Mouse (Mus musculus): Measurements from ENCODE around the gene Marc2. TPM values are rescaled to one million over a fixed set of nuclear protein-coding genes. Genes with fewer than 3 reads are reported as not detected.

Marc2 gene
- polyA plus RNA-seq, 1 experiment from 2014 or later: 105 TPM

DNA sequence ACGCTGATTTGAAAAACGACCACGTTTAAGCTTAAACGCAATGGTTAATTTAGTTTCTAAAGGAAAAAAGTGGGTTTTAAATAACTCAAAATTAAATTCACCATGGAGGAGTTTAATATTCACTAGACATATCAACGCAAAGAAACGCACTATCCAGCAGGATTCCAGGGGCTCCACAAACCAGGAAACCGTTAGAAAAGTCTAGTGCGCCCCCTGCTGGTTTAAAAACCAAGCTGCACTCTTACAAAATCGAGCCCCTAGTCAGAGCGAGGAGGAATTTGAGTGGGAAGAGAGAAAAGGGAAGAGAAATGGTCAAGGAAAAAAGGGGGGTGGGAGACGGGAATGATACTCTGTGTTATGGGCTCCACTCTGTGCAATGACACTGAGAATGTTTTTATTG is 21.2 kb downstream of the Marc2 start:
- Histone ChIP-seq H3K9me3 (replicated peaks) (no peaks in the 10 kb centered on the region), H3K27ac (no peak overlapping the region), H3K27me3 (no peaks in the 10 kb centered on the region), H3K36me3 (peaks cover 7% of the 10 kb centered on the region), H3K4me2 (replicated peaks) (peak overlapping the region; percentile 26; the same call in 1 of the 2 replicates), H3K4me1 (peaks cover 9% of the 10 kb centered on the region), H3K4me3 (no peak overlapping the region), H3K9ac (no peak overlapping the region)
- no peak for ATAC-seq (ENCODE audit: low FRiP score)
- WGBS: 20% methylated on average over 11 of the region's 11 CpGs

DNA sequence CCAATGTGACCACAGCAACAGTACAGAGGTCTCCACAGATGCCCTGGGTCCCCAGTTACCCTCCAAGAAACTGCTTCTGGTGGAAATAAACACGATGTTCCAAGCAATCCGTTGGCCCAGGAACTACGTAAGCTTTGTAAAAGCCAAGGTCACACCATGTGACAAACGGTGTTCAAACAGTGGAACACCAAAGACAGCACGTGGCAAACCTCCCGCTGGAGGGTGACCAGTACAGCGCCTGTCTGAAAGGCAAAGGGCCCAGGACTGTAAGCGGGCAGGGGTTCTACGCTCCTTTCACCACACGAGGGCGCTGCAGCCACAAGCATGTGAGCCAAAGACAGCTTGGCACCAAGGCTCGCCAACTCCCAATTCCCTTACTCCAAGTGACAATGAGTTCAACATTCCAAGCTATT is 21.8 kb downstream of the Marc2 start:
- peaks cover 9% of the 10 kb centered on the region for H3K4me1 ChIP-seq
- no peaks in the 10 kb centered on the region for H3K9me3 ChIP-seq (replicated peaks)
- 5% methylated on average over 12 of the region's 12 CpGs for WGBS
- no peak overlapping the region for H3K27ac ChIP-seq
- H3K4me2 ChIP-seq (replicated peaks): peak overlapping the region; percentile 26
- no peak overlapping the region for H3K4me3 ChIP-seq
- H3K9ac ChIP-seq: no peak overlapping the region
- H3K27me3 ChIP-seq: no peaks in the 10 kb centered on the region
- peaks cover 9% of the 10 kb centered on the region; the same call in 1 of the 2 replicates for H3K36me3 ChIP-seq
- ATAC-seq (ENCODE audit: low FRiP score): peak; percentile 85

DNA sequence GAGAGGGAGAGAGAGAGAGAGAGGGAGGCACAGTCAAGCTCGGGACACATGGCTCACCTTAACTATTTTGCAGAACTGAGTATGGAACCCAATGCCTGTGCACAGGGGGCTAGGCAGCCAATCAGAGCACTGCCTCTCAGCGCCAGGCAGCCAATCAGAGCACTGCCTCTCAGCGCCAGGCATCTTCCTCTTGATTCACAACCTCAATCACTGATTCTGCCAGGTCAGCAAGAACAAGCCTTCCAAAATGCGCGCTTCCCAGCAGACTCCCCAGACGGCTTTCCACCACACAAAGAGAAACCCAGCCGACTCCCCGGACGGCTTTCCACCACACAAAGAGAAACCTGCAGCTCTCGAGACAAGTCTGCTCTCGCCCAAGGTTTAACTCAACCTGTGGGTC is 23.6 kb downstream of the Marc2 start:
- H3K27ac ChIP-seq: no peak overlapping the region
- H3K36me3 ChIP-seq: peaks cover 13% of the 10 kb centered on the region; the same call in 1 of the 2 replicates
- WGBS: 9% methylated on average over 11 of the region's 11 CpGs
- no peak for ATAC-seq (ENCODE audit: low FRiP score)
- H3K4me2 ChIP-seq (replicated peaks): peak overlapping the region; percentile 41
- no peaks in the 10 kb centered on the region for H3K9me3 ChIP-seq (replicated peaks)
- no peaks in the 10 kb centered on the region for H3K27me3 ChIP-seq
- H3K9ac ChIP-seq: no peak overlapping the region
- H3K4me3 ChIP-seq: no peak overlapping the region
- H3K4me1 ChIP-seq: peaks cover 9% of the 10 kb centered on the region

DNA sequence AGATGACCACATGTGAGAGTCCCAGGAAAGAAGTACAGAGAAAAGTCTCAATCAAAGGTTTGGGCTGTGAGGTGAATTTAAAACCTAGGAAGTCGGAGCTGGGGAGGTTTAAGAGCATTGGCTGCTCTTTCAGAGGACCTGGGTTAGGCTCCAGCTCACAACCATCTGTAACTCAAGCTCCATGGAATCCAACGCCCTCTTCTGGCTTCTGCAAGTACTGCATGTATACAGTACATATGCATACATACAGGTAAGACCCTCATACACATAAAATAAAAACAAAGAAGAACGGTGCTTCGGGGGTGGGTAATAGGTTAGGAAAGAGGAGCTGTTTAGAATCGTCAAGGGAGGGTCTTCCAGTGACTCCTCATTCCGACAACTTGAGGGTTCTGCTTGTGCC is 28.5 kb downstream of the Marc2 start:
- 90% methylated on average over 6 of the region's 6 CpGs for WGBS
- Histone ChIP-seq H3K27me3 (no peaks in the 10 kb centered on the region; the same call in 1 of the 2 replicates), H3K9me3 (replicated peaks) (no peaks in the 10 kb centered on the region), H3K9ac (no peak overlapping the region), H3K4me3 (no peak overlapping the region), H3K4me1 (no peaks in the 10 kb centered on the region), H3K36me3 (peaks cover 17% of the 10 kb centered on the region; the same call in 1 of the 2 replicates), H3K4me2 (replicated peaks) (no peak overlapping the region), H3K27ac (no peak overlapping the region)
- ATAC-seq (ENCODE audit: low FRiP score): no peak

DNA sequence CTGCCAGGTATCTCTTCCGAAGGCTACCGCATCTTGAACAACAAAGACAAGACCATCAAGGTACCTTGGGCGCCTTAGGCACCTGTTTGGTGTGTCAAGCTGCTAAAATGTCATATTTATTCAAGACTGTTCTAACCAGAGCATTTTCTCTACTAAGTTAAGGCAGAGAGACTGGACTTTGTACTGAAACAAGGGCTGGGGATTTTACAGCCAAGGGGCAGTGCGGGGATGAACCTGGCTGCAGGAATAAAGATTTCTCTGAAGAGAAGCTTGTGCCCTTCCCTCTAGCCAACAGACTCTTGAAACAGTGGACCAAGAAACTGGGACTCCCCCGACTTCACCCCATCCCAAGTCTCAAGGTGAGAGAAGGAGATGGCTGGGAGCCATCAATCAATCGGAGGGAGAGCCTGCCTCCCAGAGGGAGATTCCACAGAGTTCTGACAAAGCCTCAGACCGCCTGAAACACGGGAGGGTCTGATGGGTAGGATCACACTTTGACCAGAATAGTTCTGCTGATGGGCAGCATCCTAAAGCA is 34.5 kb downstream of the Marc2 start:
- Histone ChIP-seq H3K27ac (no peak overlapping the region), H3K9ac (no peak overlapping the region), H3K4me1 (peaks cover 13% of the 10 kb centered on the region), H3K4me2 (replicated peaks) (no peak overlapping the region), H3K27me3 (peaks cover 30% of the 10 kb centered on the region), H3K36me3 (no peaks in the 10 kb centered on the region), H3K9me3 (replicated peaks) (no peaks in the 10 kb centered on the region), H3K4me3 (no peak overlapping the region)
- 70% methylated on average over 8 of the region's 8 CpGs for WGBS
- no peak for ATAC-seq (ENCODE audit: low FRiP score)

DNA sequence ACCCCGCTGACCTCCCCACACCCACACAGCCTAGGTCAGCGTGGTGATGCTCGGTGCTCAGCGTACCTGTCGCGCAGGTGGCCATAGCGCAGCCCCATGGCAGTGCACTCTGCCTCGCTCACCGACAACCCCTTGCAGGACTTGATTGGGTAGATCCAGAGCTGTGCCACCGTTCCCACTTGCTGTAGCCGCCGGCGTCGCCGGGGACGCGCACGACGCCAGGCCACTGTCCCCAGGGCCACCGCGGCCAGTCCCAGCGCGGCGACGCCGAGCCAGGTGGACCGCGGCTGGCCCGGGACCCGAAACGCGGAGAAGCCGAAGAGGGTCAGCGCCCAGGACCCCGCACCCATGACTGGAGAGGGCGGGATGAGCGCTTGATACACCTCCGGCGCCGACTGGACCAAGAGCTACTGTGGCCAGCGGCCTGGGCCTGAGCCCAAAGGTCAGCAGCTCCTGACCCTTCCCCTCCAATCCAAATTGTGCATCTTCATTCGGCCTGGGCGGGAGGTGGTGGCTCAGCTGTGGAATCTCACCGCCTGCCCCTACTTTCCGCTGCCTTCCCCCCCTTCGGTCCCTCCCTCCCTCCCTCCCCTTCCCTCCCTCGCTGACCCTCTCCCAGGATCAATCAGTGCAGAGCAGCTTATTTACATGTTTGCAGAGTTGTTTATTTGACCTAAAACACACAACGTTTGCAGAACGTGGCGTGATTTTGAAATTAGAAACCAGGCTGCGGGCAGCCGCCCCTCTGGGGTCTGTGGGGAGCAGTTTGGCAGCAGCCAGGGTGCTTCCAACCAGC is 35.3 kb downstream of the Marc2 start, which contains the start of gene Marc1:
TSS of gene Marc1 (minus strand) at position 534 of the 796 bp plus-strand sequence.
- Histone ChIP-seq H3K9me3 (replicated peaks) (no peaks in the 10 kb centered on the region), H3K9ac (peak within 1 kb of the TSS; percentile 47), H3K4me2 (replicated peaks) (peak within 1 kb of the TSS; percentile 60), H3K27ac (no peak within 1 kb of the TSS), H3K27me3 (peaks cover 30% of the 10 kb centered on the region), H3K36me3 (no peaks in the 10 kb centered on the region), H3K4me1 (peaks cover 13% of the 10 kb centered on the region), H3K4me3 (peak within 1 kb of the TSS; percentile 29)
- 9% methylated on average over 52 of the region's 52 CpGs for WGBS
- ATAC-seq (ENCODE audit: low FRiP score): peak; percentile 52; the same call in 1 of the 2 replicates

DNA sequence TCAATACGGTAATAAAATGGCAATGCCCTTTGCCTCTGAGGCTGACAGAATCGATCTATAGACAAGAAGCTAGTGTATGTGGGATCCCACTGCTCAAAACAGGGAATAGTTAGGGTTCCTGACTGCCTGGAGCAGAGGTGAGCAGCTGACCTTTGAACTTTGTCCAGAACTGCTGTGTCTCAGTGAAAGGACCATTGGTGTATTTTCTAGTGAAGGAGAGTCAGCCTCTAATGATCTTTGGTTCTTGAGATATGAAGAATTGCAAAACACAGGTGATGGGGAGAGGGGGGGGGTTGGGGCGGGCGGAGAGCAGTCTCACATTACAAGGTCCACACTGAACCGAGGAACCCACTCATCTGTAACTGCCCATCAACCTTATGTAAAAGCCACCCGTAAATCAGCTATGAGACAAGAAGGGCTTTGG is 36.7 kb downstream of the Marc2 start:
- Histone ChIP-seq H3K27me3 (peaks cover 30% of the 10 kb centered on the region), H3K36me3 (no peaks in the 10 kb centered on the region), H3K4me3 (no peak overlapping the region), H3K9me3 (replicated peaks) (no peaks in the 10 kb centered on the region), H3K9ac (no peak overlapping the region), H3K27ac (no peak overlapping the region), H3K4me1 (peaks cover 13% of the 10 kb centered on the region), H3K4me2 (replicated peaks) (no peak overlapping the region)
- ATAC-seq (ENCODE audit: low FRiP score): no peak
- WGBS: 62% methylated on average over 6 of the region's 6 CpGs

DNA sequence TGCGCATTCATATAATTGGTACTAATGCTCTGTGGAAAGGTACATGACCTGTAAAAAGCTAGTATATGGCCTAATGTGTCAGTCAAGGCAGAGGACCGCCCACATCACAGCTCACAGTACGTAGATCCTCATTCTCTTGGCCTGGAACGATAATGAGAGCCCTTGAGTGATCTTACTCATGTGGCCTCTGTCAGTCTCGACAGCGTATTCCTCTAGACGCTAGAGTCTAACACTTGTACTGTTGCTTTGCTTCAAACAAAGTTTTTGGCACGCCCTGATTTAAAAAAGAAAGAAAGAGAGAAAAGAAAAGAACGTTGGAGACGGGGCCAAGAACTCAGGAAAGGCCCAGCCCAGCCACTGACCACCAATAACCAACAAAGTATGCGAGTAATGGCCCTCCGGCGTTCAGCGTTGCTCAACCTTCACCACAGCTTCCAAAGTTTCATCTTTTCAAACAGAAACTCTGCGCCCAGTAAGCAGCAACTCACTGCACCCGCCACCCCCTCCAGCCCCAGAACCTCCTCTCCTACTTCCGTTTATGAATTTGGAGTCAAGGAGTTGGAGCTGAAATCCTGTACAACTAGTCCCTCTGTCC is 37.7 kb downstream of the Marc2 start:
- Histone ChIP-seq H3K4me3 (no peak overlapping the region), H3K36me3 (no peaks in the 10 kb centered on the region), H3K4me1 (peaks cover 13% of the 10 kb centered on the region), H3K9me3 (replicated peaks) (no peaks in the 10 kb centered on the region), H3K27ac (no peak overlapping the region), H3K4me2 (replicated peaks) (no peak overlapping the region), H3K27me3 (peaks cover 30% of the 10 kb centered on the region), H3K9ac (no peak overlapping the region)
- WGBS: 91% methylated on average over 17 of the region's 17 CpGs
- no peak for ATAC-seq (ENCODE audit: low FRiP score)

DNA sequence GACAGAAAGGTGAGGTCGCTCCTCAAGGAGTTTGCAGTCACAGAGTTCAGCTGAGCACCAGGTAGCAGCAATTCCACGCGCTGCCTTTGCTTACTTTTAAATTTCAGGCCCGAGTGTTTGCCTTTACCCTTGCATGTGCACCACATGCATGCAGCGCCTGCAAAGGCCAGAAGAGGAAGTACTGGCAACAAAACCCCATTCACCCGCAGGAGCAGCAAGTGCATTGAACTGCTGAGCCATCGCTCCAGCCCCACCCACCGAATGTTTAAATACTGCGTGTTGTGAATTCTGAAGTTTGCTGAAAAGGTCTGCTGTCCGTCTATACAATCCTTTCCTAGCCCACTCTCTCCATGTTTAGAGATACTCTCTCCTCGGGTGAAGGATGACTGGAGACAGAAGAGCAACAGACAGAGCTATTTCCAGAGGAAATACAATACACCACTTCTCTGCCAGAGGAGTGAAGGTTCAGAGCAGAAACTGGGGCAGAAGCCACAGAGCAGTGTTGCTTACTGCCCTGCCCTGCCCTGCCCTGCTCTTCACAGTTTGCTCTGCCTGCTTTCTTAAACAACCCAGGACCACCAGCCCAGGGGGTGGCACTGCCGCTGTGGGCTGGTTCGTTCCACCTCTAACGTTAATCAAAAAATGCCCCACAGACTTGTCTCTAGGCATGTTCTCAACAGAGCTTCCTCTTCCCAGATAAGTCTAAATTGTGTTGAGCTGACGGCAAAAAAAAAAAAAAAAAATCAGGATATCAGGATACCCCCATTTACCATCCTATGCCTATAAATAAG is 38.4 kb downstream of the Marc2 start:
- H3K27ac ChIP-seq: no peak overlapping the region
- no peak overlapping the region for H3K4me2 ChIP-seq (replicated peaks)
- H3K4me1 ChIP-seq: peaks cover 13% of the 10 kb centered on the region
- H3K9ac ChIP-seq: no peak overlapping the region
- H3K27me3 ChIP-seq: peaks cover 30% of the 10 kb centered on the region
- no peaks in the 10 kb centered on the region for H3K36me3 ChIP-seq
- 61% methylated on average over 15 of the region's 15 CpGs for WGBS
- no peak for ATAC-seq (ENCODE audit: low FRiP score)
- H3K9me3 ChIP-seq (replicated peaks): no peaks in the 10 kb centered on the region
- H3K4me3 ChIP-seq: no peak overlapping the region

DNA sequence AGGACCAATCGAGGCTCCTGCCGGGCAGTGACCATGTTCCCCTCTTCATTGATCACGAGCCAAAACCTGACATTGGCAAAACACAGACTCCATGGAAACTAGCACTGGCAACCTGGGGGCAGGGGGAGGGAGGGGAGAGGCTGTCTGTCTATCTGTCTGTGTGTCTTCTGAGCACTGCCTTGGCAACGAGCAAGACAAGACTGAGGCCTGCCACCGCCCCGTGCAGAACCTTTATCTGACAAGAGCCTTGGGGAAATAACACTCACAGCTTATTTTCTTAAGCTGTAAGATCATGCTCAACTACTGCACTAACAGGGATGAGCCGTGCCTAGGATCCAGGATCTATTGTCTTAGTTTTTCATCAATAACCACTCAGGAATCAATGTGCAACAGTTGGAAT is 39.1 kb downstream of the Marc2 start:
- WGBS: 82% methylated on average over 7 of the region's 7 CpGs
- H3K4me3 ChIP-seq: no peak overlapping the region
- H3K4me1 ChIP-seq: peaks cover 13% of the 10 kb centered on the region
- H3K9ac ChIP-seq: no peak overlapping the region
- no peak overlapping the region for H3K4me2 ChIP-seq (replicated peaks)
- no peaks in the 10 kb centered on the region for H3K9me3 ChIP-seq (replicated peaks)
- ATAC-seq (ENCODE audit: low FRiP score): no peak
- peaks cover 27% of the 10 kb centered on the region for H3K27me3 ChIP-seq
- H3K36me3 ChIP-seq: no peaks in the 10 kb centered on the region
- no peak overlapping the region for H3K27ac ChIP-seq

DNA sequence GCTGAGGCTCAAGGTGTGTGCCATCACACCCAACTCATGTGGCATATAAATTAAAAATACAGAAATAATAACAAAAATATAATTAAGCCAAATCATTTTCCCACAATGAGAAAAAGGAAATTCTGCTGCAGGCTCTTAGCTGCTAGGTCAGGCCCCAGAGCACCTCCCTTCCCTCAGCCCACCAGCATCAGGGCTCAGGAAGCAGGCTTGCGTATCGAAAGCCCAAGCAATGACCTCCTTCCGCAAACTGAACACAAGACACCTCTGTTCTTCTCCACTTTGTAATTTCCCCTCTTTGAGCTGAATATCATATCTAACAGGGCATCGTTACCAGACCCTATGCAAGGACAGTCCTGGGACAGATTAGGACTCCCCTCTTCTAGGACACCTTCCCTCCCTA is 40.5 kb downstream of the Marc2 start:
- Histone ChIP-seq H3K4me1 (peaks cover 6% of the 10 kb centered on the region), H3K4me2 (replicated peaks) (no peak overlapping the region), H3K27me3 (peaks cover 13% of the 10 kb centered on the region), H3K36me3 (no peaks in the 10 kb centered on the region), H3K9me3 (replicated peaks) (no peaks in the 10 kb centered on the region; the same call in 1 of the 2 replicates), H3K4me3 (no peak overlapping the region), H3K9ac (no peak overlapping the region), H3K27ac (no peak overlapping the region)
- ATAC-seq (ENCODE audit: low FRiP score): no peak
- WGBS: 97% methylated on average over 4 of the region's 4 CpGs

Measured in hindbrain, embryonic 12.5 days (tissue).